ENCODE assay signal across 9 mouse cellular contexts in the genomic region with DNA sequence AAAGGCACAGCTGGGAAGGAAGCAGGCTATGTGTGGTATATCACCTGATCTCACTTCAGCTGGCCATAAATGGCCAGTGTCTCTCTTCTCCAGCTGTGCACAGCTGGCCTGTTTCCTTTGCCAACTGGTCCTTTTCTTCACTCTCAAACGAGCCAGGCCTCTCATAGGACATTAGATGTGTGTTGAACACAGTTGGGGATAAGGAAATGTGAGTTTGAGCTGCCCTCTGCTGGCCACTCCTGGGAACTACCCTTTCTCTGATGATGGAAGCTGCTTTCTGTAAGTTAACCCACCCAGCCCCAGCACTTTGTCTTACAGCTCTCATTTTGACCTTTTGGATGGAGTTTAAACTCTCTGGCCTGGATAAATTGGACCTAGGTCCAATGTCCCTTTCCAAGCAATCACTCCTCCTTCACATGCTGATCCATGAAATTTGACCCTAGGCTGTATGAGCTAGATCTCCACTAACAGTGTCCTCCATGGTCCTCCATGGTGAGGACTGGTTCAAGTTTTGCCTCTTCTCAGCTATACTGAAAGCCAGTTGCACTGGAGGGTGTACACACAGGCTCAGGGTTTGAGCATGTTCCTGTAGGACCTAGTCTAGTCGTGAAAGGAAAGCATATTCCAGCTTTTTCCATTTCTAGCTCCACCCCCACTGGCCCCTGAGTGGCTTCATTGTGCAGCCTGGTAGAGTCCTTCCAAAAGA. TPM values are rescaled to one million over a fixed set of nuclear protein-coding genes. Genes with fewer than 3 reads are reported as not detected.
DNase-seq lines count a peak whose midpoint lies in the region; ATAC-seq and TF ChIP-seq lines count a peak whose summit lies in the region.
"Had no signal": no experiment of that assay in that cellular context is flagged by ENCODE, and none has a peak within 500 bp of the region (broad histone marks: within the 10 kb centered on the region; RNA-seq: fewer than 3 reads in every experiment).

No protein-coding gene starts in this region.

- peak; percentile 69 to 75 for DNase-seq in CD8-positive naive resting alpha-beta T cell, adult 2 months (ENCODE audit: low read depth in 2 of 2, low spot score in 2 of 2)
- peak; percentile 71 for DNase-seq in brain, embryonic 18.5 days (ENCODE audit: low read depth, low spot score)
- peak; percentile 82 for DNase-seq in liver, adult 2 months (ENCODE audit: extremely low read depth, low read depth, low spot score)
- peak; percentile 92 for DNase-seq in neural tube, embryonic 10.5 days (ENCODE audit: extremely low spot score, low spot score)

- no peaks in the 10 kb centered on the region for H3K9me3 ChIP-seq in heart, embryonic 12.5 days (replicated peaks)
- H3K9me3 ChIP-seq in kidney, embryonic 16.5 days (ENCODE audit: low read length) = no peaks in the 10 kb centered on the region
- no peaks in the 10 kb centered on the region for H3K9me3 ChIP-seq in stomach, embryonic 15.5 days
- H3K9me3 ChIP-seq: heart, embryonic 13.5 days had no signal

- peak; percentile 70 for ATAC-seq in erythroid progenitor cell, adult 5-6 weeks (replicated peaks; ENCODE audit: low FRiP score, poor library complexity, severe bottlenecking)
- ATAC-seq in heart, embryonic 12.5 days (ENCODE audit: insufficient number of reproducible peaks, low FRiP score) = peak; percentile 16; the same call in 1 of the 2 replicates
- ATAC-seq in kidney, embryonic 16.5 days (ENCODE audit: low FRiP score, low TSS enrichment) = peak; percentile 86
- ATAC-seq in stomach, embryonic 15.5 days (ENCODE audit: insufficient read depth, low FRiP score, low read depth) = peak; percentile 66

- no peak overlapping the region for H3K4me2 ChIP-seq in heart, embryonic 12.5 days
- no peak overlapping the region for H3K4me2 ChIP-seq in kidney, embryonic 16.5 days (replicated peaks; ENCODE audit: low read depth, low read length)
- no peak overlapping the region for H3K4me2 ChIP-seq in stomach, embryonic 15.5 days
- H3K4me2 ChIP-seq: heart, embryonic 13.5 days had no signal

- no peak for TF ChIP-seq POLR2A in liver, adult 2 months (IDR thresholded peaks at IDR 0.05; ENCODE audit: extremely low read depth, insufficient read depth, low read length)

- no peak overlapping the region for H3K9ac ChIP-seq in heart, embryonic 12.5 days
- no peak overlapping the region for H3K9ac ChIP-seq in kidney, embryonic 16.5 days (replicated peaks; ENCODE audit: low read length)
- no peak overlapping the region for H3K9ac ChIP-seq in liver, adult 2 months (ENCODE audit: low read depth, low read length)
- H3K9ac ChIP-seq in stomach, embryonic 15.5 days = no peak overlapping the region
- H3K9ac ChIP-seq: heart, embryonic 13.5 days had no signal

- H3K4me1 ChIP-seq in heart, embryonic 12.5 days (replicated peaks) = 0 out of 2 replicates have a peak, but pooled peaks cover 4% of the 10 kb centered on the region
- peaks cover 4% of the 10 kb centered on the region; the same call in 1 of the 2 replicates for H3K4me1 ChIP-seq in kidney, embryonic 16.5 days (ENCODE audit: insufficient read depth, low read length)
- H3K4me1 ChIP-seq in liver, adult 2 months (ENCODE audit: control insufficient read depth, insufficient read depth, low read length) = peaks cover 17% of the 10 kb centered on the region
- no peaks in the 10 kb centered on the region for H3K4me1 ChIP-seq in stomach, embryonic 15.5 days

- H3K79me2 ChIP-seq in liver, adult 2 months (ENCODE audit: control insufficient read depth, insufficient read depth, low read length) = no peaks in the 10 kb centered on the region

- 4% methylated on average over 2 of the region's 2 CpGs for WGBS in heart, embryonic 12.5 days
- WGBS in kidney, embryonic 16.5 days = 3% methylated on average over 2 of the region's 2 CpGs
- 5% methylated on average over 2 of the region's 2 CpGs for WGBS in liver, adult 2 months
- WGBS in stomach, embryonic 15.5 days = 11% methylated on average over 2 of the region's 2 CpGs

- 0 out of 2 replicates have a peak, but pooled peaks cover 15% of the 10 kb centered on the region for H3K27me3 ChIP-seq in heart, embryonic 12.5 days (replicated peaks)
- no peaks in the 10 kb centered on the region; the same call in 1 of the 2 replicates for H3K27me3 ChIP-seq in kidney, embryonic 16.5 days (ENCODE audit: insufficient read depth, low read length)
- H3K27me3 ChIP-seq in liver, adult 2 months (ENCODE audit: control insufficient read depth, insufficient read depth, low read length) = no peaks in the 10 kb centered on the region
- H3K27me3 ChIP-seq in stomach, embryonic 15.5 days (replicated peaks) = no peaks in the 10 kb centered on the region

- no peak overlapping the region for H3K4me3 ChIP-seq in heart, embryonic 12.5 days
- H3K4me3 ChIP-seq in kidney, embryonic 16.5 days (ENCODE audit: low read length) = no peak overlapping the region
- no peak overlapping the region for H3K4me3 ChIP-seq in liver, adult 2 months (ENCODE audit: insufficient read depth, low read depth, low read length)
- no peak overlapping the region for H3K4me3 ChIP-seq in stomach, embryonic 15.5 days (replicated peaks)
- H3K4me3 ChIP-seq: heart, embryonic 13.5 days had no signal

- H3K27ac ChIP-seq in heart, embryonic 12.5 days (ENCODE audit: poor library complexity, severe bottlenecking) = no peak overlapping the region
- H3K27ac ChIP-seq in kidney, embryonic 16.5 days (ENCODE audit: low read length) = no peak overlapping the region
- H3K27ac ChIP-seq in liver, adult 2 months (replicated peaks; ENCODE audit: insufficient read depth, low read depth, low read length) = peak overlapping the region; percentile 77
- no peak overlapping the region for H3K27ac ChIP-seq in stomach, embryonic 15.5 days
- H3K27ac ChIP-seq: heart, embryonic 13.5 days had no signal

- TF ChIP-seq CTCF in liver, adult 2 months (IDR thresholded peaks at IDR 0.05; ENCODE audit: low read depth, low read length) = peak; percentile 74

- no peaks in the 10 kb centered on the region for H3K36me3 ChIP-seq in heart, embryonic 12.5 days
- no peaks in the 10 kb centered on the region for H3K36me3 ChIP-seq in kidney, embryonic 16.5 days (ENCODE audit: insufficient read depth, low read length)
- no peaks in the 10 kb centered on the region for H3K36me3 ChIP-seq in liver, adult 2 months (ENCODE audit: control insufficient read depth, insufficient read depth, low read length)
- H3K36me3 ChIP-seq in stomach, embryonic 15.5 days = no peaks in the 10 kb centered on the region
- H3K36me3 ChIP-seq: heart, embryonic 13.5 days had no signal

RNA-seq across cellular contexts. Expression of a gene that starts 13.0 kb away (rescaled TPM):
- not detected in 2 replicates for total RNA-seq in erythroid progenitor cell, adult 5-6 weeks (2015; ENCODE audit: low replicate concordance)
- not detected in 2 replicates for total RNA-seq in erythroid progenitor cell, adult 5-6 weeks (2017; ENCODE audit: low replicate concordance)
- 0.23 TPM in 1 of 2 replicates, not detected in the other for polyA plus RNA-seq in heart, embryonic 12.5 days (2016; fragmentation: Nextera tagmentation; extraction: Ambion mirVana)
- not detected in 2 replicates for polyA plus RNA-seq in kidney, embryonic 16.5 days (2015; fragmentation: Nextera tagmentation; extraction: Ambion mirVana)
- total RNA-seq in liver, adult 2 months (2014; rRNA removed) = under 0.01 TPM in 1 of 2 replicates, not detected in the other
- polyA plus RNA-seq in liver, adult 2 months (2012; rRNA removed) = 0.06 and 0.07 TPM in 2 replicates
- polyA plus RNA-seq in stomach, embryonic 15.5 days (2015; fragmentation: Nextera tagmentation; extraction: Ambion mirVana) = 34.9 and 49.0 TPM in 2 replicates
- polyA plus RNA-seq: heart, embryonic 13.5 days had no signal

RNA-seq across cellular contexts. Expression of a gene that starts 31.6 kb away (rescaled TPM):
- total RNA-seq in erythroid progenitor cell, adult 5-6 weeks (2015; ENCODE audit: low replicate concordance) = 49.4 and 80.1 TPM in 2 replicates
- total RNA-seq in erythroid progenitor cell, adult 5-6 weeks (2017; ENCODE audit: low replicate concordance) = 50.7 and 54.8 TPM in 2 replicates
- polyA plus RNA-seq in heart, embryonic 12.5 days (2016; fragmentation: Nextera tagmentation; extraction: Ambion mirVana) = 118 and 119 TPM in 2 replicates
- 170 and 171 TPM in 2 replicates for polyA plus RNA-seq in kidney, embryonic 16.5 days (2015; fragmentation: Nextera tagmentation; extraction: Ambion mirVana)
- total RNA-seq in liver, adult 2 months (2014; rRNA removed) = 17.9 and 21.8 TPM in 2 replicates
- polyA plus RNA-seq in liver, adult 2 months (2012; rRNA removed) = 11.4 and 12.5 TPM in 2 replicates
- polyA plus RNA-seq in stomach, embryonic 15.5 days (2015; fragmentation: Nextera tagmentation; extraction: Ambion mirVana) = 149 and 159 TPM in 2 replicates

Comparison
In these comparisons a context has a peak if more than half of its experiments do, and no peak if none do; other contexts are left out.
1. ATAC-seq: peak in every context shown above with its lines; median percentile 86 in kidney, embryonic 16.5 days; 70 in erythroid progenitor cell, adult 5-6 weeks; 66 in stomach, embryonic 15.5 days; 16 in heart, embryonic 12.5 days.
2. RNA of a gene that starts 13.0 kb away (polyA plus RNA-seq): 34.9 to 49.0 TPM in stomach, embryonic 15.5 days; 0.23 TPM in heart, embryonic 12.5 days, 0.06 to 0.07 TPM in liver, adult 2 months and not detected in kidney, embryonic 16.5 days; every median in the first group is over 10 times any median in the second.
3. Peak in every context shown above with its lines, with median percentiles within 50 percentile points of each other: DNase-seq.